Mouse (Mus musculus) cerebellum, adult 2 months (tissue): ENCODE measurements around the gene Mgat3. TPM values are rescaled to one million over a fixed set of nuclear protein-coding genes. Genes with fewer than 3 reads are reported as not detected.

ENCODE experiments used
- DNase-seq, 2 experiments: peaks; one replicate each; pipeline ENCODE4 v3.0.0; 2021
- H3K27ac ChIP-seq: fragments of 200-500 bp; 2 replicates; pipeline ENCODE4 v1.5.1; 2012; ENCODE audit warnings: low read length, control low read depth, inconsistent platforms; ENCODE audit not compliant: insufficient read depth
- H3K27me3 ChIP-seq: fragments of 200-500 bp; 2 replicates; pipeline ENCODE4 v1.6.1; 2012; ENCODE audit warnings: inconsistent platforms, mild to moderate bottlenecking, low read length, moderate library complexity; ENCODE audit not compliant: control insufficient read depth, insufficient read depth
- H3K4me1 ChIP-seq: fragments of 200-500 bp; 2 replicates; pipeline ENCODE4 v1.6.1; 2011; ENCODE audit warnings: low read length; ENCODE audit not compliant: control insufficient read depth, insufficient read depth
- H3K4me3 ChIP-seq: fragments of 200-500 bp; replicated peaks from 2 replicates; pipeline ENCODE3; 2011; ENCODE audit warnings: mild to moderate bottlenecking, low read depth, low read length, control low read depth; ENCODE audit not compliant: insufficient read depth
- CTCF ChIP-seq: fragments of 200-500 bp; IDR thresholded peaks from 2 replicates; pipeline ENCODE4 v1.5.1; 2011; ENCODE audit warnings: low read depth, mild to moderate bottlenecking, control low read depth, low read length, moderate library complexity, borderline replicate concordance; ENCODE audit not compliant: insufficient read depth
- POLR2A ChIP-seq: fragments of 200-500 bp; IDR thresholded peaks from 2 replicates; pipeline ENCODE4 v1.6.1; 2011; ENCODE audit warnings: low read length, control low read depth, borderline replicate concordance; ENCODE audit not compliant: insufficient read depth
- WGBS: fragments of 180-500 bp; shearing (Covaris S2); methylation state at CpG from one replicate; pipeline ENCODE4 v1.1.7; 2018; 5-methylcytosine and 5-hydroxymethylcytosine counted together
- polyA plus RNA-seq: library from polyadenylated mRNA; depleted of rRNA; stranded (reverse); fragments of >200 nt; gene quantifications from 2 replicates; pipeline ENCODE4 v1.2.3, GENCODE M21; 2012

Gene Mgat3
- polyA plus RNA-seq, 1 experiment: 106 TPM

- WGBS: 36% methylated on average over 8 of the region's 8 CpGs
- no peak for DNase-seq
- Histone ChIP-seq H3K4me1 (peaks cover 40% of the 10 kb centered on the region), H3K27me3 (no peaks in the 10 kb centered on the region), H3K4me3 (no peak overlapping the region), H3K27ac (no peak overlapping the region)
- no peak for TF ChIP-seq POLR2A
- TF ChIP-seq CTCF: no peak
These were observed 2.2 kb upstream of the Mgat3 start for GRCm38 (mm10) chr15:80171286-80171685.

DNA sequence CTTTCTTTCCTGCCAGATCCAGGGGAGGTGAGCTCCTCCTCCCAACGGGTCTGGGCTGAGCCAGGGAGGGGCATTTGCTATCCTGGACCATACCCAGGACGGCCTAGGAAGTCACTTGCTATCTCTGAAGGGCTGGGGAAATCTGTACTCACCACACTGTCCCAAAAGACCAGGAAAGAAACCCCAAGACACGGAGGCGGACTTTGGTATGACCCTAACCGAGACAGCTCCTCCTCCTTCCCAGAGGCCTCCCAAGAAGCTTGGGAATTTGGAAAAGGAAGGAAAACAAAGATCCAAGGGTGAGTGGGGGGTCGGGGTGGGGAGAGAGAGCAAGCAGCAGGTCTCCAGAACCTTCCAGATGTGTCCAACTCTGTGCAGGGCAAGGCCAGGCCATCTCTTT lies 1.7 kb upstream of the Mgat3 start:
- WGBS: 64% methylated on average over 6 of the region's 6 CpGs
- H3K27ac ChIP-seq: no peak overlapping the region
- H3K27me3 ChIP-seq: no peaks in the 10 kb centered on the region
- H3K4me3 ChIP-seq: no peak overlapping the region
- no peak for DNase-seq
- no peak for TF ChIP-seq CTCF
- TF ChIP-seq POLR2A: no peak
- peaks cover 38% of the 10 kb centered on the region for H3K4me1 ChIP-seq

DNA sequence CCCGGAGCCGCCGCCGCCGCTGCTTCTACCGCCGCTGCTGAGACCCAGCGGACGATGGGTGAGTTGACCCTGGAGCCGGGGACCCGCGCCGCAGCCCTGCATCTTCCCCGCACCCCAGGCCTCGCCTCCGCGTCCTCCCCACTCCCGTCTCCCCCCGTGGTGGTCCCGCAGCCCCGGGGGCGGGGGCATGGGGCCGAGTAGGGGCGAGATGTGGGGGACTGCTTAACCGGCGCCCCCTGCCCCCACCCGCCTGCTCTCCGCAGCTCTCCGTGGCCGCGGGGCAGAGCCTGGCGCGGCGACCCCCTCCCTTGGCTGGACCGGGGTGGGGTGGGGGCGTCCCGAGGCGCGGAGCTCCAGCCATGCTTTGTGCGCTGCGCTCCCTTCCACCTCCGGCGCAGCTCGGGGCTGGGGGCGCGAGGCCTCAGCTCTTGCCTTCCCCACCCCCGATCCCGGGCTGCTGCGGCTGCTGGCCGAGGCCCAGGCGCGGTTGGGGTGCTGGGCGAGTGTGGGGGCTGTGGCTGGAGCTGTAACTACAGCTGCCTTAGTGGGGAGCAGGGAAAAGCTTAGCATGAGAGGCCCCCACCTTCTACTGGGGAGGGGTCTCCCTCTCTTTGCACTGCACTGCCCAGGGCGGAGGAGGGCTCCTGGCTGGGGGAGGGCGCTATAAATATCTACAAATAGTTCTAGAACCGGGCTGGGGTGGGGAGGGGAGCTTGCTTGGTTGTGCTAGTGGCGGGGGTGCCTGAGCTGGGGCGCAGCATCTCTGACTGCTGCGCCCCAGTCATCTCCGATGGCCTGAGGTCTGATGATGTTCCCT lies 468 bp downstream of the Mgat3 start:
- Histone ChIP-seq H3K27me3 (no peaks in the 10 kb centered on the region), H3K27ac (peak overlapping the region; percentile 86), H3K4me1 (peaks cover 37% of the 10 kb centered on the region), H3K4me3 (peak overlapping the region; percentile 96)
- peak; percentile 61 to 72 for DNase-seq
- WGBS: 1% methylated on average over 58 of the region's 60 CpGs
- no peak for TF ChIP-seq CTCF
- TF ChIP-seq POLR2A: no peak

DNA sequence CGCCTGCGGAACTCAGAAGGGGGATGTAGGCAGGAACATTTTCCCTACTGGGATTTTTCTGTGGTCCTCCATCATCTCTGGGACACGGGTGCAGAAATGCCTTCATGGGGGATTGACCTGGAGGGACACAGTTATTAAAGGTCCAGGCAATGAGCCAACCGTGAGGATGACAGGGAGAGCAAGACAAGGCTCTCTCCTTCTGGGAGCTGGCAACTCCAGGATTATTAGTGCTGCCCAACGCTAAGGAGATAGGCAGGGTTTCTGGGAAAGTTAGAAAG lies 1.0 kb downstream of the Mgat3 start:
- 0% methylated on average over 5 of the region's 5 CpGs for WGBS
- H3K27me3 ChIP-seq: no peaks in the 10 kb centered on the region
- no peak for TF ChIP-seq CTCF
- 0 out of 2 replicates have a peak, but pooled peaks have one; percentile 22 for TF ChIP-seq POLR2A
- peak; percentile 70 to 71 for DNase-seq
- peaks cover 39% of the 10 kb centered on the region for H3K4me1 ChIP-seq
- peak overlapping the region; percentile 96 for H3K4me3 ChIP-seq
- peak overlapping the region; percentile 86 for H3K27ac ChIP-seq

DNA sequence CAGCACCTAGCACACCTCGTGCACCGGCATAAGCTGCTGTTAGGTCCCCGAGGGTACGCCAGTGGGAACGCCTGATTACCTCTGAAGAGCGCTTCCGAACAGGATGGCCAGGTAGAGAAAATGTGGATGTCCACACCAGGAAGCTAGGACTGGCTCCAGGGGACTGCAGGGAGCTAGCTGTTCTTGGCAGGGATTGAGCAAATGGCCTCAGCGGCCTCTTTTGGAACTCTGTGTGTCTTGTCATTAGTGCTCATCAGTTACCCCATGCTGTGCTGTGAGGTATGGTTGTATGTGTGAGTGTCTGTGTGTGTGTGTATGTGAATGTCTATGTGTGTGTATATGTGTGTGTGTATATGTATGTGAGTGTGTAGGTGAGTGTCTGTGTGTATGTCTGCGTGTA lies 1.8 kb downstream of the Mgat3 start:
- WGBS: 6% methylated on average over 9 of the region's 9 CpGs
- Histone ChIP-seq H3K4me3 (peak overlapping the region; percentile 96), H3K27ac (peak overlapping the region; percentile 86), H3K27me3 (no peaks in the 10 kb centered on the region), H3K4me1 (peaks cover 39% of the 10 kb centered on the region)
- peak; percentile 78 to 84 for DNase-seq
- no peak for TF ChIP-seq POLR2A
- TF ChIP-seq CTCF: no peak

- Histone ChIP-seq H3K4me3 (peak overlapping the region; percentile 96), H3K4me1 (peaks cover 39% of the 10 kb centered on the region), H3K27me3 (no peaks in the 10 kb centered on the region), H3K27ac (peak overlapping the region; percentile 86)
- 13% methylated on average over 5 of the region's 6 CpGs for WGBS
- TF ChIP-seq CTCF (no peak), POLR2A (no peak)
- peak in 1 of 2 experiments; percentile 48 for DNase-seq
These were observed 2.2 kb downstream of the Mgat3 start for GRCm38 (mm10) chr15:80175756-80176155.

- TF ChIP-seq POLR2A: no peak
- no peak for TF ChIP-seq CTCF
- WGBS: 31% methylated on average over 7 of the region's 7 CpGs
- no peak for DNase-seq
- H3K4me1 ChIP-seq: peaks cover 36% of the 10 kb centered on the region
- no peak overlapping the region for H3K27ac ChIP-seq
- no peak overlapping the region for H3K4me3 ChIP-seq
- H3K27me3 ChIP-seq: no peaks in the 10 kb centered on the region
These were observed 8.0 kb downstream of the Mgat3 start for GRCm38 (mm10) chr15:80181561-80181960.

DNA sequence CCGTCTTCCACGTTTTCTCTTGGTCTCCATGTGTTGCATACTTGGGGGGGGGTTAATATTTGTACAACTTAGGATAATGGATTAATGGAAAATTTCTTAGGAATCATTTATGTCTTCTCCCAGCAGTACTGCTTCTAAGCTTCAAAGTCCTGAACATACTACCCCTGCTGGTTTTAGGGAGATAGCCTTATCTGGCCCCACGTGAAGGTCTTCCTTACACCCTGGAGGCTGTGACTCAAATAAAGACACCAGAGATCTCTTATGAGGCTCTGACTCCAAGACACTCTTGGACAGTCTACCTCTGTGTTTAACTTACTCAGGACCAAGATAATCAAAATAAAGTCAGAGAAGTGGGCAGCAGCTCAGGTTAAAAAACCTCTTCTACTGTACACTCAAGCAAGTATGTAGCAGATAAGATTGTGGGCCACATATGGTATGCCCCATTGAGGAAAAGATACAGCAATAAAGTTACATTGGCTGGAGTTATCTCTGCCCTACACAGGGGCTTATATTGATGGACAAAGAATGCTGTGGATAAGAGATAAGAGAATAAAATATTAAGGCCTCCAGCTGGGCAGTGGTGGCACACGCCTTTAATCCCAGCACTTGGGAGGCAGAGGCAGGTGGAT lies 8.7 kb downstream of the Mgat3 start:
- Histone ChIP-seq H3K4me3 (no peak overlapping the region), H3K4me1 (peaks cover 33% of the 10 kb centered on the region), H3K27ac (no peak overlapping the region), H3K27me3 (no peaks in the 10 kb centered on the region)
- no peak for DNase-seq
- WGBS: 44% methylated on average over 4 of the region's 4 CpGs
- no peak for TF ChIP-seq CTCF
- no peak for TF ChIP-seq POLR2A
